Mouse (Mus musculus) heart, postnatal 0 days (tissue): ENCODE data around the gene Stx5a. TPM values are rescaled to one million over a fixed set of nuclear protein-coding genes. Genes with fewer than 3 reads are reported as not detected.

Experiments used
- ATAC-seq: fragments of 200-750 bp; cut with Nextera tagmentation; 2 replicates; pipeline ENCODE4 v1.8.0; 2017; ENCODE audit warnings: low read depth, moderate number of reproducible peaks, moderate library complexity; ENCODE audit not compliant: insufficient read depth
- DNase-seq: peaks from one replicate; pipeline ENCODE4 v3.0.0-alpha.2; 2016; ENCODE audit warnings: low spot score
- H3K27ac ChIP-seq: fragments of 300-500 bp; sonication (generic); 2 replicates; pipeline ENCODE4 v1.5.1; 2014; ENCODE audit warnings: low read depth, mild to moderate bottlenecking
- H3K27me3 ChIP-seq: fragments of 300-500 bp; sonication (generic); 2 replicates; pipeline ENCODE4 v1.6.1; 2014; ENCODE audit warnings: low read length, mixed read lengths; ENCODE audit not compliant: control insufficient read depth, insufficient read depth
- H3K36me3 ChIP-seq: fragments of 300-500 bp; sonication (generic); replicated peaks from 2 replicates; pipeline ENCODE4 v1.6.1; 2014; ENCODE audit warnings: low read length, mixed read lengths; ENCODE audit not compliant: control insufficient read depth, insufficient read depth
- H3K4me1 ChIP-seq: fragments of 300-500 bp; sonication (generic); 2 replicates; pipeline ENCODE4 v1.6.1; 2014; ENCODE audit warnings: antibody characterized with exemption; ENCODE audit not compliant: control insufficient read depth, insufficient read depth
- H3K4me2 ChIP-seq: fragments of 300-500 bp; sonication (generic); 2 replicates; pipeline ENCODE4 v1.6.1; 2014; ENCODE audit warnings: low read depth, mild to moderate bottlenecking, low read length, moderate library complexity
- H3K4me3 ChIP-seq: fragments of 300-500 bp; sonication (generic); 2 replicates; pipeline ENCODE4 v1.5.1; 2014; ENCODE audit warnings: low read depth, low read length
- H3K9ac ChIP-seq: fragments of 300-500 bp; sonication (generic); replicated peaks from 2 replicates; pipeline ENCODE4 v1.6.1; 2014; ENCODE audit warnings: low read depth, low read length, mixed read lengths
- H3K9me3 ChIP-seq: fragments of 300-500 bp; sonication (generic); replicated peaks from 2 replicates; pipeline ENCODE4 v1.6.1; 2016; ENCODE audit warnings: low read length; ENCODE audit not compliant: control insufficient read depth
- CTCF ChIP-seq: IDR thresholded peaks from 2 replicates; pipeline ENCODE4 v1.5.1; 2016; ENCODE audit warnings: antibody characterized with exemption, control low read depth, low read depth
- EP300 ChIP-seq: IDR thresholded peaks from 2 replicates; pipeline ENCODE4 v1.6.1; 2016; ENCODE audit warnings: antibody characterized with exemption, low read depth
- WGBS: fragments of 180-500 bp; shearing (Covaris S2); extraction: QIAGEN DNeasy Blood & Tissue Kit; methylation state at CpG from one replicate; pipeline ENCODE4 v1.1.7; 2014; 5-methylcytosine and 5-hydroxymethylcytosine counted together
- polyA plus RNA-seq: library from polyadenylated mRNA; unstranded; fragments of >200 nt; fragmentation: Nextera tagmentation; extraction: Ambion mirVana; gene quantifications from 2 replicates; pipeline ENCODE4 v1.2.1, GENCODE M21; 2015
- total RNA-seq: library from RNA; depleted of rRNA; stranded (reverse); fragments of >200 nt; gene quantifications from 2 replicates; pipeline ENCODE4 v1.2.3, GENCODE M21; 2014; ENCODE audit warnings: low replicate concordance

Stx5a gene
- total and polyA plus RNA-seq, 2 experiments from 2014 or later, result 57.0 to 105 TPM

GRCm38 (mm10) chr19:8790171-8790570, 49.0 kb downstream of the Stx5a start:
- TF ChIP-seq CTCF (no peak), EP300 (no peak)
- H3K36me3 ChIP-seq, result peaks cover 29% of the 10 kb centered on the region
- no peak for DNase-seq
- H3K27me3 ChIP-seq, result no peaks in the 10 kb centered on the region
- no peak for ATAC-seq
- H3K9me3 ChIP-seq, result no peaks in the 10 kb centered on the region
- no peak overlapping the region for H3K4me2 ChIP-seq
- WGBS, result 74% methylated on average over 7 of the region's 7 CpGs
- H3K27ac ChIP-seq, result no peak overlapping the region
- no peak overlapping the region for H3K4me3 ChIP-seq
- H3K9ac ChIP-seq, result no peak overlapping the region
- no peaks in the 10 kb centered on the region; the same call in 1 of the 2 replicates for H3K4me1 ChIP-seq

GRCm38 (mm10) chr19:8798264-8798946, 57.2 kb downstream of the Stx5a start, which contains the start of gene Polr2g:
Polr2g (minus strand) TSS chr19:8798577.
- ATAC-seq, result peak; percentile 78
- Histone ChIP-seq H3K9ac (peak within 1 kb of the TSS; percentile 68), H3K9me3 (no peaks in the 10 kb centered on the region), H3K27ac (peak within 1 kb of the TSS; percentile 73), H3K4me1 (peaks cover 13% of the 10 kb centered on the region; the same call in 1 of the 2 replicates), H3K27me3 (no peaks in the 10 kb centered on the region), H3K4me2 (peak within 1 kb of the TSS; percentile 76), H3K36me3 (peaks cover 25% of the 10 kb centered on the region), H3K4me3 (peak within 1 kb of the TSS; percentile 71)
- WGBS, result 1% methylated on average over 25 of the region's 25 CpGs
- peak; percentile 96 for DNase-seq
- TF ChIP-seq EP300, result peak; percentile 20; the same call in 1 of the 2 replicates
- no peak for TF ChIP-seq CTCF

- TF ChIP-seq CTCF (no peak), EP300 (no peak)
- Histone ChIP-seq H3K36me3 (peaks cover 20% of the 10 kb centered on the region), H3K4me2 (peak overlapping the region; percentile 76), H3K27ac (peak overlapping the region; percentile 73), H3K4me1 (peaks cover 13% of the 10 kb centered on the region; the same call in 1 of the 2 replicates), H3K4me3 (peak overlapping the region; percentile 71), H3K27me3 (no peaks in the 10 kb centered on the region), H3K9ac (no peak overlapping the region), H3K9me3 (no peaks in the 10 kb centered on the region)
- DNase-seq (no peak), ATAC-seq (no peak)
Observed at GRCm38 (mm10) chr19:8798947-8799315, 57.7 kb downstream of the Stx5a start.

- H3K27me3 ChIP-seq, result no peaks in the 10 kb centered on the region
- H3K4me3 ChIP-seq, result peak within 1 kb of the TSS; percentile 63
- H3K27ac ChIP-seq, result peak within 1 kb of the TSS; percentile 85
- peak within 1 kb of the TSS; percentile 73 for H3K4me2 ChIP-seq
- peak within 1 kb of the TSS; percentile 40 for H3K9ac ChIP-seq
- peaks cover 18% of the 10 kb centered on the region; the same call in 1 of the 2 replicates for H3K36me3 ChIP-seq
- ATAC-seq (peak; percentile 97), DNase-seq (peak; percentile 99)
- H3K4me1 ChIP-seq, result peaks cover 13% of the 10 kb centered on the region; the same call in 1 of the 2 replicates
- no peaks in the 10 kb centered on the region for H3K9me3 ChIP-seq
- no peak for TF ChIP-seq CTCF
- no peak for TF ChIP-seq EP300
- under 1% methylated on average over 30 of the region's 30 CpGs for WGBS
Observed at GRCm38 (mm10) chr19:8802130-8802821, 61.1 kb downstream of the Stx5a start, which contains the start of gene Zbtb3. Zbtb3 (plus strand) TSS chr19:8802555.

- Histone ChIP-seq H3K4me2 (peak overlapping the region; percentile 73; the same call in 1 of the 2 replicates), H3K9ac (no peak overlapping the region), H3K27ac (no peak overlapping the region), H3K9me3 (no peaks in the 10 kb centered on the region), H3K4me1 (peaks cover 9% of the 10 kb centered on the region; the same call in 1 of the 2 replicates), H3K4me3 (no peak overlapping the region), H3K27me3 (no peaks in the 10 kb centered on the region), H3K36me3 (peaks cover 19% of the 10 kb centered on the region; the same call in 1 of the 2 replicates)
- 88% methylated on average over 9 of the region's 9 CpGs for WGBS
- TF ChIP-seq CTCF, result no peak
- no peak for TF ChIP-seq EP300
- no peak for DNase-seq
- no peak for ATAC-seq
Observed at GRCm38 (mm10) chr19:8803204-8803780, 62.1 kb downstream of the Stx5a start.
